In the genomic region with DNA sequence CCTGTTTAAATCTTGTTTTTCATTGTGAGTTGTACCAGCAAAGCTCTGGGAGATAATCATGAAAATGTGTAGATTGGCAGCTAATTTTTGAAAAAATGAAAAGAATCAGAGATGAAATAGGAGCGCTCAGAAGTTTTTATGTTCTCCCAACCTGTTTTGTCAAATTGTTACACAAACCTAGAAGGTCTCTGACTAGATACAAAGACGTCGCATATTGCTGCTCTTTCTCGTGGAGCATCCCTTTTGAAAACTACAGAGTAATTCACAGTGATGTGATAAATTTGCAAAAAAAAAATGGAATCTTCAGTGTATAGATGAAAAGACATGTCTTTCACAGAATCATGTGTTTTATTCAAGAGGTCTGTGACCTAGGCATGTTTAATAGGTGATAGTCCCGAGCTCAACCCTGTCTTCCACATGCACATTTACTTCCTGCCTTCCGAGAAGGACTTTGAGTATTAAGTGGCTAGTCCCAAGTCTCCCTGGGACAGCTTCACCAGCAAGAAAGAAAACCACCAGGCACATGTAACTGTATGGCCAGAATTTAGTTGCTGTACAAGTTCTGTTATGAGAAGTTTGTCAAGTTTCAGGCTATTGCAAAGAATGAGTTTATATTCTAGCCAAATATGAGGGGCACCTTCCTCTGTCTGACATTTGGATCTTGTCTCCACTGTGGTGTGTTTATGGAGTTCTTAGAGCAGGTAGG, we compare ENCODE assay signal across 15 mouse cellular contexts.
"Had no signal": no experiment of that assay in that cellular context is flagged by ENCODE, and none has a peak within 500 bp of the region (broad histone marks: within the 10 kb centered on the region; RNA-seq: fewer than 3 reads in every experiment).

No protein-coding gene starts in this region.

- ATAC-seq: hindbrain, embryonic 16.5 days; intestine, embryonic 16.5 days had no signal

- H3K27ac ChIP-seq: kidney, embryonic 15.5 days; limb, embryonic 13.5 days; liver, embryonic 14.5 days; lung, embryonic 15.5 days; macrophage had no signal

- DNase-seq: kidney, adult 2 months; kidney, postnatal 14 days; left cerebral cortex, postnatal 4 days; lung, postnatal 14 days; midbrain, embryonic 14.5 days; right cerebral cortex, postnatal 25 days; thymus, adult 18-20 months; thymus, postnatal 25 days had no signal

- H3K27me3 ChIP-seq: lung, embryonic 15.5 days had no signal

- H3K36me3 ChIP-seq: kidney, embryonic 15.5 days; limb, embryonic 13.5 days; lung, embryonic 15.5 days had no signal

- H3K9me3 ChIP-seq: kidney, embryonic 15.5 days; limb, embryonic 13.5 days; lung, embryonic 15.5 days had no signal

- H3K4me2 ChIP-seq: kidney, embryonic 15.5 days; limb, embryonic 13.5 days; lung, embryonic 15.5 days had no signal

- H3K4me3 ChIP-seq: kidney, embryonic 15.5 days; limb, embryonic 13.5 days; lung, embryonic 15.5 days had no signal

- H3K4me1 ChIP-seq: kidney, embryonic 15.5 days; limb, embryonic 13.5 days; lung, embryonic 15.5 days had no signal

- H3K9ac ChIP-seq: kidney, embryonic 15.5 days; limb, embryonic 13.5 days; liver, embryonic 14.5 days; lung, embryonic 15.5 days had no signal
